Mouse (Mus musculus) testis, adult 2 months (tissue): ENCODE data around the gene Mllt11.

ENCODE experiments used
- CTCF ChIP-seq: fragments of 200-500 bp; IDR thresholded peaks from 2 replicates; pipeline ENCODE4 v1.5.1; 2012; ENCODE audit warnings: low read depth, mild to moderate bottlenecking, inconsistent platforms, low read length, moderate library complexity; ENCODE audit not compliant: control insufficient read depth, insufficient read depth, insufficient replicate concordance
- POLR2A ChIP-seq: fragments of 200-500 bp; IDR thresholded peaks from 2 replicates; pipeline ENCODE4 v1.6.1; 2012; ENCODE audit warnings: low read depth, mild to moderate bottlenecking, inconsistent platforms, low read length, moderate library complexity; ENCODE audit not compliant: control insufficient read depth

- TF ChIP-seq CTCF (peak; percentile 81; the same call in 1 of the 2 replicates), POLR2A (peak; percentile 81; the same call in 1 of the 2 replicates)
Measured at GRCm38 (mm10) chr3:95217255-95218134, 14.5 kb downstream of the Mllt11 start, which contains the start of gene Gabpb2.
